Mouse (Mus musculus) common myeloid progenitor, adult 5-6 weeks (primary cell): ENCODE results near the gene Unc119. TPM values are rescaled to one million over a fixed set of nuclear protein-coding genes. Genes with fewer than 3 reads are reported as not detected.
A peak's percentile ranks its signal among the peaks of the same experiment; 100 is the strongest.

Experiments
- ATAC-seq: replicated peaks from 2 replicates; pipeline ENCODE4 v1.8.0; 2016; ENCODE audit warnings: low read depth, mild to moderate bottlenecking, moderate TSS enrichment, inconsistent platforms; ENCODE audit not compliant: poor library complexity, severe bottlenecking
- total RNA-seq: library from RNA; stranded (forward); fragments of 200-1000, 187-1606 nt; gene quantifications from 2 replicates; pipeline ENCODE4 v1.2.3, GENCODE M21; 2017

Unc119 gene
- total RNA-seq = 13.5 and 33.7 TPM in 2 replicates

DNA sequence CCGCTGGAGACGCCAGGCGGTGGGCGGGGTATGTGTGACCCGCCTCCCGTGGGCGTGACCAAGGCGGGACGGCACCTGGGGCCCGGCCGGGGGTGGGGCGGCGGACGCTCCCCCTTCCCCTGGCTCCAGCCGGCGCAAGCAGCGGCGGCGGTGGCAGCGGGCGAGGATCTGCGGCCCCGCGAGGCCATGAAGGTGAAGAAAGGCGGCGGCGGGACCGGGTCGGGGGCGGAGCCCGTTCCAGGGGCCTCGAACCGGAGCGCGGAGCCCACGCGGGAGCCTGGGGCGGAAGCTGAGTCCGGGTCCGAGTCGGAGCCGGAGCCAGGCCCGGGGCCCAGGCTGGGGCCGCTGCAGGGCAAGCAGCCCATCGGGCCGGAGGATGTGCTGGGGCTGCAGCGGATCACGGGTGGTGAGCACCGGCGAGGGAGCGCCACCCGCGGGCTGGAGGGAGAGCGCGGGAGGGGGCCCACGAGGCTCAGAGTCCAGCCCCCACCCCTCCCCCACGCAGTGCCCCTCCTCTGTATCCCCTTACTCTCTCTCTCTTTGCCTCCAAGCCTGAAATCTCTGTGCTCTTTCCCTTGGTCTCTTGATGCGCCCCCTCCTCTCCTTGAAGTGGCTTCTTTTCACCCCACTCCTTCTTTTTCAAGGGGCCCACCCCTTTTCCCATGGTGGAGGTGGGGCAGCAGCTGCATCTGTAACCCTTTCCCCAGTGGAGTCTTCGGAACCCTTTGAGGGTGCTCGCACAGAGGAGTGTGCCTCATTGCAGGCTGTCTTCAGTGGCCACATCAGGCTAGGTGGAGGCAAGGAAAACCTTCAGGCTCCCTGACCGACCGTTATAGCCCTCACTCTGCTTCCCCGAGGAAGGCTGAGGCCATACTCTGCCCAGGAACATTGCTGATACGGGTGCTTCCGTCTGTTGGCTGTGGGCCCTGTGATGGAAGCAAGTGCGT, at the start of gene Unc119:
Unc119 (plus strand) TSS at position 102 of the 947 bp plus-strand sequence.
- ATAC-seq = peak; percentile 25

DNA sequence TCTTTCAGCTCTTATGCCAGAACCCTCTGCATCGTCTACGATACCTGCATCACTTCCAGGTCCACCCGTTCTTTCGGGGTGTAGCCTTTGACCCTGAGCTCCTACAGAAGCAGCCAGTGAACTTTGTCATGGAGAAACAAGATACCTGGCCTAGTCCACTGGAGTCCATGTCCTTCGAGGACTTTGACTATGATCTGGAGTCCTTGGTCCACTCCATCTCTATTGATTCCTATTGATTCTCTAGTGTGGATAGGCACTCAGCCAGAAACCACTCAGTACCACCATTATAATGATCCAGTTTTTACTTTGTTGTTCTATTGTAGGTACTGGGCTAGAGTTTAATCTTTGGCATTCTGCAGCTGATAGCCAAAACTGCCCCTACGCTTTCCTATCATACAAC, 48.7 kb upstream of the Unc119 start:
- no peak for ATAC-seq

DNA sequence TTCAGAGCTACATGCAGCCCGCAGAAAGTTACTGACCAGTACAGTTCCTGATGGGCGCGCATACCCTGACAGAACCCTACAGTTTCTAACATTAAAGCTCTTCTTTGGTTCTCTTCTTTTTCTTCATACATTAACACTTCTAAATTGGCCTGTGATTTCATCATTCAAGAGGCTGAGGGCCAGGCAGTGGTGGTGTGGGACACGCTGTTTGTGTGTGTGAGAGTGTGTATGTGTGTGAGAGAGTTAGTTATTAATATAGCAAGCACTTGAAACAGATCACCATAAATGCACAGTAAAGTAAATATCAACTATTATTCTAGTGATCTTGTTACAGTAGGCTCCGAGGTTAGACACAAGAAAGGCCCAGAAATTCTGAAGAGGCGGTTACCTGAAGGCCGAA, 42.4 kb upstream of the Unc119 start:
- ATAC-seq = no peak

DNA sequence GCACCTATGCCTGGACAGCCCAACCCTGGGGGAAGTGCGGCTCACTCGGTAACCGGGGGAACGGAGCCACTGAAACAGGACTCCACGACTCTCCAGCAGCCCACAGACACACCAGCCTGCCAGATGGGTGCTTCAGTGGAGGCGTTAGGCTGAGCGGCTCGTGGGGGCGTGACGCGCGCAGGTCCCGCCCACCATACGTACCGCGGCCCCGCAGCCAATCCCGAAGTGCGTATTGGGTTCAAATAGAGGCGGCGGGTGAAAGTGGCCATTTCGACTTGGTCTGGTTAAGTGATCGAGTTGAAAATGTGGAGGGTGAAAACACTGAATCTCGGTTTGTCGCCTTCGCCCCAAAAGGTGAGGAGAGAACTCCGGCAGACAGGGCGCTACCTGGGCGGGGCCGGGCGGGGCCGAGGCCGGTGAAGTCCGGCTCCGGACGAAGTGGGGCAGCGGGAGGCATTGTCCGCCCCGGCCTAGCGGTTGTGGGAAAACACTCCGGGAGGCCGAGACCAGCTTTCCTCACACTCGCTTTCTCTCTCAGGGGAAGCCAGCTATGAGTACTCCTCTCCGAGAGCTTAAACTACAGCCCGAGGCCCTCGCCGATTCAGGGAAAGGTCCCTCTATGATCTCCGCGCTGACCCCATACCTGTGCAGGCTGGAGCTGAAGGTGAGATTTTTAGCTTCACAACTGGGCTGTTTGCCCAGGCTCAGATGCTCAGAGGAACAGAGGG, 41.8 kb upstream of the Unc119 start, which contains the start of gene Spag5:
Spag5 (plus strand) TSS at position 173 of the 728 bp plus-strand sequence.
- ATAC-seq = peak; percentile 100

DNA sequence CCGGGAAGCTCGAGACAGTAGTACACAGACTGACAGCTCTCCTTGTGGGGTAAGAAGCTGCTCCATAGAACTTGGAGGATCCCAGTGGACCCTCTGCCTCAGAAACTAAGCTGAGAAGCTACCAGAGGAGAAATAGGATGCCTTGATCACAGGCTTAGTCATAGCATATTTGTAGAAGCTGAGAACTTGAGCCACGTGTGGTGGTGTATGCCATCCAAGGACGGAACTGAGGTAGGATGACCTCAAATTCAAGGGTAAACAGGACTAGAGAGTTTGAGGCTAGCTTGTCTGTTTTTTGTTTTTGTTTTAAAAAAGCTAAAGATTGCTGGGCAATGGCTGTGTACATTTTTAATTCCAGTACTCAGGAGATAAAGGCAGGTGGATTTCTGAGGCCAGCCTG, 38.0 kb upstream of the Unc119 start:
- no peak for ATAC-seq

DNA sequence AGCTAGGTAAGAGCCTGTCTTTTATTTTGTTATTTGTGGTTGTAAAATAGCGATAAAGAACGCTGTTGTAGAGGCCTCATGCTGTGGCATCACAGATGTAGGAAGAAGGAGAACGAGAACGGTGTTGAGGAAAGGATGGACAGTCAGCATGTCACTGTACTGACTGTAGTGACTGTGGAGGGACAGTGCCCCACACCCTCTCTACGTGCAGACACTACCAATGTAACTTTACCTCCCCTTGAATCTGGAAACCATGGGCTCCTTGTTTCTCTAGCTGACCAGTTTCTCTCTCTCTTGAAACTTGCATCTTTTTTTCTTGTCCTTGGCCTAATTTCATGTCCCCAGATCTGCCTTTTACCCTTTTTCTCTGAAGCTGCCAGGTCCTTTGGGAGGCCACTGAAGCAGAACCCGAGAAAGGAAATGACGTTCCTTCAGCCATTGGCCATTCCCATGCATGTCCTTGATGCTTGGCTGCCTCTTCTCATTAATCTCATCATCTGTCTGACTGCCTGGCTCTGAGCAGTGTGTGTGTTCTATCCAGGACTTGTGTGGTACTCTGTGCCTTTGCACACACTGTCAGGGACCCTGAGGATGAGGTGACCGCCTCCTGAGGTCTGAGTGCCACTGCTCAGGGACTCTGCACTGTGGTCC, 32.3 kb upstream of the Unc119 start:
- ATAC-seq = no peak

DNA sequence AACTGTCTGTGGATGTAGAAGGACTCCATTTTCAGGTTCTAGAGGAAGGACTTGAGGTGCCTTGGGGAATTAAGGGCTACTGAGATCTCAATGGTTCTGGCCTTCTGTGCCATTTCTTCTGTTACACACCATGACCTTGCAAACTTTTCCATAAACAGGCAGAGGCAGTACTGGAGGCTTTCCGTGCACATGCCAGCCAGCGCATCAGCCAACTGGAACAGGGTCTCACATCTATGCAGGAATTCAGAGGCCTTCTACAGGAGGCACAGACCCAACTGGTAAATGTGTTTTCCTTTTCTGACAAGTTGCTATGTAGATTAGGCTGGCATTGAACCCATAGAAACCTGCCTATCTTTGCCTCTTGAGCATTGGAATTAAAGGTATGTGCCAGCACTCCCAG, 29.6 kb upstream of the Unc119 start:
- ATAC-seq = no peak

DNA sequence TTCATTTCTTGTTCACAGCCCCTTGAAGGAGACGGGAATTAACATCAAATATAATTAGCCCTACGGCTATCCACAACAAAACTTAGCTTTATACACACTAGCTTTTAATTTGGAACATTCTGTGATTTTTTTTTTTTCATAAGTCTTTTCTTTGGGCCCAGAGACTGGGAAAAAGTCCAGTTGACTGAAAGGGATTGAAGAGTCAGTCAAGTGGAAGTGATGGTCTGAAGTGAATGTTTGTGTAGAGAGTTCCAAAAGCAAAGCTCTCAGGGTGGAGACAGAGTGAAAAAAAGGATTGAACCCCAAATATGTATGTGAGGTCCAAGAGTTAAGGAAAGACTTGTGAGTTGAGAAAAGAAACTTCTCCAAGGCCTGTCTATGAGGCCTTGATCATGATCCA, 24.9 kb upstream of the Unc119 start:
- no peak for ATAC-seq

DNA sequence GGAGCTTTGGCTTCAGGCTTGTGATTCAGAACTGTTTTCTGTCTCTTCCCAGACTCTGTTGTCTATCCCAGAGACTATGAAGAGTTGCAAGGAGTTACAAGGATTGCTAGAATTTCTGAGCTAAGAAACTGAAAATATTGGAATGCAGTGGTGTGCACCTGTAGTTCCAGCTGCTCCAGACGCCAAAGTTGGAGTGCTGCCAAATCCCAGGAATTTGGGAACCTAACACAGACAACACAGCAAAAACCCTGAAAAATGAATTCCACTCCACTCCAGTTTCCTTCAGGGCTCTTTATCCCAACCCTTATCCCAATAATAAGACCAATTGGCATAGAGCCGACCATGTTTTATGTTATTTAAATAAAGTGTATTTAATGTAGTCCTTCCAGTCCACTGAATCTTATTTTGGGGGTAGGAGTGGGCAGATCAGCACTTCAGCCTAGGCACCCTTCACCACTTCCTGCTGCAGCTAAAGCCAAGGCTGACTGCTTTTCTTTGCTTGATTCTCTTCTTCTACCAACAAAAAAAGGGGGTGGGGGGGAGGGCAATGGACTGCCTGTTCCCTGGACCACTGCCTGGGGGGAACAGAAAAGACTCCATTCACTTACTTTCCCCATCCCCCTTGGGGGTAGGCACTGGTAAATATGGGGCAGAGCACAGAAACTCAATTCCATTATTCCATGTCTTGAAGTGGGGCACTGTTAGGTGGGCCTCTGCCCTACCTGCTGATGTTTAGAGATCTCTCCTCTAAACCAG, 21.0 kb upstream of the Unc119 start:
- ATAC-seq = no peak

DNA sequence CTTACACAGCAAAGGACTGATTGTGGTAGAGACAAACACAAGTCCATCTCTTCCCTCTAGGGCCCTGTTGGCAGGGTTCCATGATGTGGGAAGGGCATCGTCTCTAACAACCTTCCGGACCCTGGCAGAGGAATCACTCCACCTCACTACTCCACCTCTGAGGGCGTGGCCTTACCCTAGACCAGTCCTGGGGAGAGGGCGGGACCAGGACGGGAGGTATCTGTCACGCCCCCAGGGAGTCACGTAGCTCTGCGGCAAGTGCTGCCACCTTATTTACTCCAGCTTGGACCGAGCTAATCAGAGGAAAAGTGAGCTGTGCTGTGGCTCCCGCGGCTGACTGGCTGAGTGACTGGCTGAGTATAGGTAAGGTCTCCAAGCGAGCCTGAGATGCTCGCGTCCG, 20.4 kb upstream of the Unc119 start, which contains the start of gene Aldoc:
Aldoc (plus strand) TSS at position 109 of the 400 bp plus-strand sequence.
- peak; percentile 97 for ATAC-seq

DNA sequence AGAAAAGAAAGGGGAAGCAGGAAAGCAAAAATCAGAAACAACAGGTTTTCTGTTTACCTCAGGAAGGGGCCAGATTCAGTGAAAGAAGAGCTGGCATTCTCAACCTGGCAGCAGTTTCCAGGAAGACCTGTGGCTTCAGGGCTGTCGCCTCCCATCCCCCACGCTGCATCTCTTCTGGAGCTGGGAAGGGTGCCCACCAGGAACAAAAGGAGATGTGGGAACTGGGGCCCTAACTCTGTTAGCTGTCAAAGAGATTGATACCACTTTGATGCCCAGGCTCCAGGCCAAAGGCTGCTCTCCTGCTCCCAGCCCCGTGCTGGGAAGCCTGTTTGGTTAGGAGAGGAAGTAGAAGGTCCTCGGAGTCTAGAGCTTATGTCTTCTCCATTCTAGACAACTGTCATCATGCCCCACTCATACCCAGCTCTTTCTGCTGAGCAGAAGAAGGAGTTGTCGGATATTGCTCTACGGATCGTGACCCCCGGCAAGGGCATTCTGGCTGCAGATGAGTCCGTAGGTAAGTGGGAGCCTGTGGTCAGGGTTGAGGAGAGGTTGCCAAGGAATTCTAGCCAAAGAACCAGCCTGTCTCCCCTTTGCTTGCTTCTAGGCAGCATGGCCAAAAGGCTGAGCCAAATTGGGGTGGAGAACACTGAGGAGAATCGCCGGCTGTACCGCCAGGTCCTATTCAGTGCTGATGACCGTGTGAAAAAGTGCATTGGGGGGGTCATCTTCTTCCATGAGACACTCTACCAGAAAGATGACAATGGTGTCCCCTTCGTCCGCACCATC, 19.1 kb upstream of the Unc119 start:
- no peak for ATAC-seq

DNA sequence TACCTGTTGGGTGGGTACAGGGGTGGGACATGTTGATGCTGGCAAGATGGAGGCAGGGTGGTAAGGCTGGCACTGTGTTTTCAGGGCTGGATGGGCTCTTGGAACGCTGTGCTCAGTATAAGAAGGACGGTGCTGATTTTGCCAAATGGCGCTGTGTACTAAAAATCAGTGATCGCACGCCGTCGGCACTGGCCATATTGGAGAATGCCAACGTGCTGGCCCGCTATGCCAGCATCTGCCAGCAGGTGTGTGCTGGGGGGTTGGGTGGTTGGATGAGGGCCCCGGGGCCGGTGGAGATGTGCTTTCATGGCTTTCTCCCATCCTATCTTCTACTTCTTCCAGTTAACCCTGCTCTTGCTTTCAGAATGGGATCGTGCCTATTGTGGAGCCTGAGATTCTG, 18.3 kb upstream of the Unc119 start:
- ATAC-seq = no peak

DNA sequence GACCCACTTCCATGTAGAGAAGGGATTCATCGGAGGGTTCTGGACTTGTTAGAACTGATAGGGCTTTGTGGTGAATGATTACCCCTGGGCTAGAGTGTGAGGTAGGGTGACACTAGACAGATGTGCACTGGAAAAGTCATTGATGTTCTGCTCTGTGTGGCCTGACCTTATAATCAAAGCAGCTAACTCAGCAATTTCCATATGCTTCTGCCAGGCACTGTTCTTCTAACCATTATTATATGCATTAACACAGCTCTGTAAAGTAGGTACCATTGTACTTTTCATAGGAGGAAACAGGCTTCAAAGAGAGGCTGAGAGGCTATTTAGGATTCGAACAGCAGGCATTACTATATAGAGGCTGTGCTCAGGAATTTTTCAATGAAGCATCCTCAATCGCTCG, 16.1 kb upstream of the Unc119 start:
- no peak for ATAC-seq

DNA sequence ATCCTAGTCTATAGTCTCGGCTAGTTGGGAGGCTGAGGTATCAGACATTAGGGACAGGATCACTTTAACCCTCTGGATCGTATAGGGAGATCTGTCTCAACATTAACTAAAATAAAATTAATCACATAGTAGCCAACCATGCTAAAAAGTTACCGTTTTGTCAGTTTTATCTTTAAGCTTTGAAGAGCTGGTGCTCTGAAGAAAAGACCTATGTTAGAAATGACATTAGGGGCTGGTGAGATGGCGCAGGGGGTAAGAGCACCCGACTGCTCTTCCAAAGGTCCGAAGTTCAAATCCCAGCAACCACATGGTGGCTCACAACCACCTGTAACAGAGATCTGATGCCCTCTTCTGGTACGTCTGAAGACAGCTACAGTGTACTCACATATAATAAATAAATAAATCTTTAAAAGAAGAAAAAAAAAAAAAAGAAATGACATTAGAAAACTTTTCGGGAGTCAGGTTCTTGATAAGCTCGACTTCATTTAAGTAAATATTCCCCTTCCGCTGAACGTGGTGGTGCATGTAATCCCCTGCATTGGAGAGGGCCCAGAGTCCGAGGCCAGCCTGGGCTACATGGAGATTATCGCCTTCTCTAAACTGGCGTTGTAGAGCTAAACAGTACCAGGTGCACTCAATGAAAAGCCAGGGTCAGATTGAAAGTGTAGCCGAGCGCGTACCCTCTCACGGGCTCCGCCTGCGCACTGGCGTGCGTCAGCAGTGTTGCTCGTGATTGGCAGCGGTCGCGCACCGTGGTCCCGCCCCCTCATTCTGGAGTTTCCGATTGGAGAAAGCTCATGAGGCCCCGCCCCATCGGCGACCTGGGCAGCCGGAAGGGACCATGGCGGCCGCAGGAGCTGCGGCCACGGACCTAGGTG, 15.4 kb upstream of the Unc119 start, which contains the start of gene Pigs:
Pigs (plus strand) TSS at position 782 of the 878 bp plus-strand sequence.
- peak; percentile 98 for ATAC-seq

DNA sequence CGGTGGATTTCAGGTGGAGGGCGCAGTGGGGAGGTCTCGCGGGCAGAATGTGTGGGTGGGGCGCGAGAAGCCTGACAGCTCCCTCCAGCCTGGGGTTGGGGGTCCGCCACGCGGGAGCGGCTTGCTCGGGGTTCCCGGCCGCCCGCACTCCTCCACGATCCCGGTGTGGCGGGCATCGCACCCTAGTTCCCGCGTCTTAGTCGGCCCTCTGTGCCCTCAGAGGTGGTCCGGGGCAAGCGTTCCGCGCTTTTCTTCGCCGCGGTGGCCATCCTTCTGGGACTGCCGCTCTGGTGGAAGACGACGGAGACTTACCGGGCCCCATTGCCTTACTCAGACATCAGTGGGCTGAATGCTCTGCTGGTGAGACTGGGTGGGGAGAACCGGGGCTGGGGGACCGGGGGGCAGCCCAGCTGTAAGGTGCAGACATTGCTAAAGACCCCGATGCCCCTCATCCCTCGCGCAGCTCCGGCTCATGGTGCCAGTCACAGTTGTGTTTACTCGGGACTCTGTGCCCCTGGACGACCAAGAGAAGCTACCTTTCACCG, 14.7 kb upstream of the Unc119 start:
- ATAC-seq = no peak; the same call in 1 of the 2 replicates

DNA sequence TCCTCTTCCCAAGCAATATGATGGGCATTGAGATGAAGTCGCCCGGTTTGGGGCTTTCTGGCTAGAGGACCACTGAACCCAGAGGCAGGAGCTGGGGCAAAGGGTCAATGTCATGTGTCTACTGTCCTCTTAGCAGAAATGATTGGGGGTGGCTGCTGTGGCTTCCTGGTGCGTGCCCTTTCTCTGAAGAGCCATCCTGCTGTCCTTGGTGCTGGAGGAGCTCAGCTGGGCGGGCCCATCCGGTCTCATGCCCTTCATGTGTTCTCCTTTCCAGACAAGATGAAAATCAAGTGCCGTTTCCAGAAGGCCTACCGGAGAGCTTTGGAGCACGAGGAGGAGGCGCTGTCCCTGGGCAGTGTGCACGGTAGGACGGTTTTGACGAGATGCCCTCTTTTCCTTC, 10.6 kb upstream of the Unc119 start:
- no peak for ATAC-seq

DNA sequence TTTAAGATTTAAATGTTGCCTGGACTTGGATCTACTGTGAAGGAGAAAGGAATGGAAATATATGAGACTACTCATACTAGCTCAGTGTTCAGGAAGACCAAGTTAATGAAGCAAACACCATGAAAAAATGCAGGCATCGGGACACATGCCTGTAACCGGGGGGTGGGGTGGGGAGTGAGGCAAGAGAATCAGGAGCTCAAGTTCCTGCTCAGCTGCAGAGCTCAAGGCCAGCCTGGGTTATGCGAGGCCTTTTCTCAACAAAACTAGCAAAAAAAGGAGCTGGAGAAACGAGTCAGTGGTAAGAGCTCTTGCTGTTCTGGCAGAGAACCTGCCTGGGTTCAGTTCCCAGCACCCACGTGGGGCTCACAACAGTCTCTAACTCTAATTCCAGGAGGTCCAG, 9.3 kb upstream of the Unc119 start:
- no peak for ATAC-seq

DNA sequence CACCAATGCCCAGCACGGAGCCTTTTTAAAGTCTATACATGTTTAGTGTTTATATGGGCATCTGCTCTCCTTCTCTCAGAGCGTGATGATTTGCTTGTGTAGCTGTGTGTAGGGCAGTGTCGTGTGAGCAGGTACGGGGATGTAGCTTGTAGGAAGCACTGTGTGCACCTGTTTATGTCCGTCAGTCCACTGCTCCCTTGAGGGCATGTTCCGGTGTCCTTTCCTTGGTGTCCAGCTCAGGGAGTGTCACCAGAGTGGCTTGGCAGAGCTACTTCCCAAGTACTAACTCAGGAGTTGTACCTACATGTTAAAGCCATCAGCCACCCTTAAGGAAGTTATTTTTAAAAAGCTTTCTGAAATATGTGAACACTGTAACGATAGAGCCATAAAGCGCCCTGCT, 6.2 kb upstream of the Unc119 start:
- no peak for ATAC-seq
